ENCODE assay signal across 29 mouse cellular contexts in genomic region chr13:20632477-20632876, GRCm38 (mm10).
"Had no signal": no experiment of that assay in that cellular context is flagged by ENCODE, and none has a peak within 500 bp of the region (broad histone marks: within the 10 kb centered on the region; RNA-seq: fewer than 3 reads in every experiment).

No protein-coding gene starts in this region.

- H3K36me3 ChIP-seq: limb, embryonic 10.5 days; limb, embryonic 12.5 days; limb, embryonic 13.5 days; limb, embryonic 15.5 days; liver, embryonic 15.5 days; lung, embryonic 15.5 days; midbrain, embryonic 10.5 days; midbrain, embryonic 12.5 days; midbrain, embryonic 13.5 days; midbrain, embryonic 15.5 days; neural tube, embryonic 12.5 days; neural tube, embryonic 13.5 days had no signal

- ATAC-seq: lung, postnatal 0 days; midbrain, embryonic 13.5 days; midbrain, embryonic 15.5 days; midbrain, embryonic 16.5 days had no signal

- H3K27me3 ChIP-seq: limb, embryonic 12.5 days; limb, embryonic 13.5 days; limb, embryonic 15.5 days; liver, embryonic 15.5 days; lung, embryonic 15.5 days; megakaryocyte, embryonic 14.5 days; midbrain, embryonic 12.5 days; midbrain, embryonic 13.5 days; midbrain, embryonic 15.5 days; neural tube, embryonic 12.5 days; neural tube, embryonic 13.5 days had no signal

- H3K9ac ChIP-seq: limb, embryonic 12.5 days; limb, embryonic 13.5 days; limb, embryonic 15.5 days; liver, embryonic 14.5 days; liver, embryonic 15.5 days; lung, embryonic 14.5 days; lung, embryonic 15.5 days; midbrain, embryonic 12.5 days; midbrain, embryonic 13.5 days; midbrain, embryonic 15.5 days; neural tube, embryonic 12.5 days; neural tube, embryonic 13.5 days had no signal

- H3K9me3 ChIP-seq: limb, embryonic 10.5 days; limb, embryonic 12.5 days; limb, embryonic 13.5 days; limb, embryonic 15.5 days; liver, embryonic 15.5 days; lung, embryonic 15.5 days; midbrain, embryonic 10.5 days; midbrain, embryonic 12.5 days; midbrain, embryonic 13.5 days; midbrain, embryonic 15.5 days; neural tube, embryonic 12.5 days; neural tube, embryonic 13.5 days had no signal

- H3K4me3 ChIP-seq: left cerebral cortex, adult 2 months; limb, embryonic 10.5 days; limb, embryonic 12.5 days; limb, embryonic 13.5 days; limb, embryonic 15.5 days; liver, embryonic 15.5 days; lung, embryonic 15.5 days; megakaryocyte, embryonic 14.5 days; midbrain, embryonic 10.5 days; midbrain, embryonic 12.5 days; midbrain, embryonic 13.5 days; midbrain, embryonic 15.5 days; myocyte; neural tube, embryonic 12.5 days; neural tube, embryonic 13.5 days had no signal

- H3K27ac ChIP-seq: left cerebral cortex, adult 2 months; limb, embryonic 10.5 days; limb, embryonic 12.5 days; limb, embryonic 13.5 days; limb, embryonic 15.5 days; liver, embryonic 14.5 days; liver, embryonic 15.5 days; lung, embryonic 15.5 days; macrophage; midbrain, embryonic 10.5 days; midbrain, embryonic 12.5 days; midbrain, embryonic 13.5 days; midbrain, embryonic 15.5 days; neural tube, embryonic 12.5 days; neural tube, embryonic 13.5 days had no signal

- DNase-seq: left cerebral cortex, postnatal 4 days; lung, adult 18-20 months; lung, adult 2 months; lung, embryonic 14.5 days; lung, postnatal 10 days; lung, postnatal 14 days; lung, postnatal 36 days; lung, postnatal 4 days; midbrain, embryonic 14.5 days had no signal

- H3K4me2 ChIP-seq: limb, embryonic 12.5 days; limb, embryonic 13.5 days; limb, embryonic 15.5 days; liver, embryonic 15.5 days; lung, embryonic 14.5 days; lung, embryonic 15.5 days; midbrain, embryonic 11.5 days; midbrain, embryonic 12.5 days; midbrain, embryonic 13.5 days; midbrain, embryonic 15.5 days; neural tube, embryonic 12.5 days; neural tube, embryonic 13.5 days had no signal

- H3K4me1 ChIP-seq: limb, embryonic 10.5 days; limb, embryonic 12.5 days; limb, embryonic 13.5 days; limb, embryonic 15.5 days; liver, embryonic 15.5 days; lung, embryonic 15.5 days; megakaryocyte, embryonic 14.5 days; midbrain, embryonic 10.5 days; midbrain, embryonic 12.5 days; midbrain, embryonic 13.5 days; midbrain, embryonic 15.5 days; neural tube, embryonic 12.5 days; neural tube, embryonic 13.5 days had no signal
